Mouse (Mus musculus) limb, embryonic 15.5 days (tissue): Measurements from ENCODE around the gene Tmem108. TPM values are rescaled to one million over a fixed set of nuclear protein-coding genes. Genes with fewer than 3 reads are reported as not detected.
"Not testable (repeated sequence)": the region's sequence is repeated elsewhere in the genome, so short reads cannot be mapped to it uniquely, and the experiment has no call there.

Experiments used
- ATAC-seq: fragments of 200-750 bp; cut with Nextera tagmentation; 2 replicates; pipeline ENCODE4 v1.8.0; 2017; ENCODE audit warnings: low read depth, moderate TSS enrichment; ENCODE audit not compliant: insufficient number of reproducible peaks, low FRiP score, low TSS enrichment
- H3K27ac ChIP-seq: fragments of 300-500 bp; sonication (generic); 2 replicates; pipeline ENCODE4 v1.5.1; 2015; ENCODE audit warnings: moderate library complexity, mild to moderate bottlenecking, inconsistent platforms
- H3K27me3 ChIP-seq: fragments of 300-500 bp; sonication (generic); 2 replicates; pipeline ENCODE4 v1.6.1; 2015; ENCODE audit warnings: inconsistent platforms
- H3K36me3 ChIP-seq: fragments of 300-500 bp; sonication (generic); 2 replicates; pipeline ENCODE4 v1.6.1; 2015; ENCODE audit warnings: inconsistent platforms
- H3K4me1 ChIP-seq: fragments of 300-500 bp; sonication (generic); 2 replicates; pipeline ENCODE4 v1.6.1; 2015; ENCODE audit warnings: inconsistent platforms
- H3K4me2 ChIP-seq: fragments of 300-500 bp; sonication (generic); 2 replicates; pipeline ENCODE4 v1.6.1; 2015; ENCODE audit warnings: mild to moderate bottlenecking, inconsistent platforms
- H3K4me3 ChIP-seq: fragments of 300-500 bp; sonication (generic); 2 replicates; pipeline ENCODE4 v1.5.1; 2015; ENCODE audit warnings: mild to moderate bottlenecking, inconsistent platforms
- H3K9ac ChIP-seq: fragments of 300-500 bp; sonication (generic); 2 replicates; pipeline ENCODE4 v1.6.1; 2015; ENCODE audit warnings: inconsistent platforms
- H3K9me3 ChIP-seq: fragments of 300-500 bp; sonication (generic); 2 replicates; pipeline ENCODE4 v1.6.1; 2016; ENCODE audit warnings: inconsistent platforms
- WGBS: fragments of 180-500 bp; shearing (Covaris S2); methylation state at CpG from one replicate; pipeline ENCODE4 v1.1.7; 2015; 5-methylcytosine and 5-hydroxymethylcytosine counted together
- polyA plus RNA-seq: library from polyadenylated mRNA; unstranded; fragments of >200 nt; fragmentation: Nextera tagmentation; extraction: Ambion mirVana; gene quantifications from 2 replicates; pipeline ENCODE4 v1.2.1, GENCODE M21; 2015

Tmem108 gene
- polyA plus RNA-seq, 1 experiment from 2014 or later, result 6.4 TPM

DNA sequence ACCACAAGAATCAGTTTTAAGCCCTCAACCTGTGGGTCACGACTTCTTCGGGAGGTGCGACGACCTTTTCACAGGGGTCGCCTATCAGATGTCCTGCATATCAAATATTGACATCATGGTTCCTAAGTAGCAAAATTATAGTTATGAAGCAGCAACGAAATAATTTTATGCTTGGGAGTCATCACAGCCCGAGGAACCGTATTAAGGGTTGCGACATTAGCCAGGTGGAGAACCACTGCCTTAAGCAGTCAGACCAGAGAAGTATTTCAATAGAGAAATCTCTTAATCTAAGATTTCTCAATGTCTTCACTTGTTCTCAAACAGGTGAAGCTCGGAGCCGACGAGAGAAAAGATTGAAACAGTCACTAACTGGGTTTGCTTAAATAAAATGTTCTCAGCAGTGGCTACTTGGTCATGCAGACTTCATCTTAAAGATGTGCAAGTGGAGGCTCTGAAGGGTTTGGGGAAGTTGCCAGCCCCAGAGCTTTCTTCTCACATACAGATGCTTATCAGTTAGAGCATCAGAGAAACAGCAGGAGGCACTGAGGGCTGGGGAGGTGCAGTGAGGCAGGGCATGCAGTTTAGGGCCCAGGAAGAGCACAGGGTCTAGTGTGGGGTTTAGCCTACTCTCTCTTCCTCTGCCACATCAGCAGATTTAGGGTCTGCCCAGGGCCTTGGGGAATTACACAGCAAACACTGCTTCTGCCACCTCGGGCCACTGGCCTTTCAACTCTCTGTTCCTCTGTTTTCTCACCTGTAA is 85.7 kb downstream of the Tmem108 start:
- WGBS, result 82% methylated on average over 13 of the region's 13 CpGs

GRCm38 (mm10) chr9:103672881-103673280 is 88.8 kb downstream of the Tmem108 start:
- no peak overlapping the region for H3K4me3 ChIP-seq
- H3K27ac ChIP-seq, result no peak overlapping the region
- no peaks in the 10 kb centered on the region for H3K9me3 ChIP-seq
- no peaks in the 10 kb centered on the region for H3K36me3 ChIP-seq
- H3K9ac ChIP-seq, result no peak overlapping the region
- H3K4me1 ChIP-seq, result no peaks in the 10 kb centered on the region
- H3K4me2 ChIP-seq, result no peak overlapping the region
- 90% methylated on average over 4 of the region's 4 CpGs for WGBS
- no peak for ATAC-seq
- H3K27me3 ChIP-seq, result no peaks in the 10 kb centered on the region

More for the DNA sequence above, 85.7 kb downstream of the Tmem108 start:
- Histone ChIP-seq H3K4me2 (no peak overlapping the region), H3K9me3 (no peaks in the 10 kb centered on the region), H3K36me3 (no peaks in the 10 kb centered on the region), H3K4me1 (peaks cover 11% of the 10 kb centered on the region), H3K27me3 (no peaks in the 10 kb centered on the region), H3K27ac (no peak overlapping the region), H3K4me3 (no peak overlapping the region), H3K9ac (no peak overlapping the region)
- no peak for ATAC-seq

DNA sequence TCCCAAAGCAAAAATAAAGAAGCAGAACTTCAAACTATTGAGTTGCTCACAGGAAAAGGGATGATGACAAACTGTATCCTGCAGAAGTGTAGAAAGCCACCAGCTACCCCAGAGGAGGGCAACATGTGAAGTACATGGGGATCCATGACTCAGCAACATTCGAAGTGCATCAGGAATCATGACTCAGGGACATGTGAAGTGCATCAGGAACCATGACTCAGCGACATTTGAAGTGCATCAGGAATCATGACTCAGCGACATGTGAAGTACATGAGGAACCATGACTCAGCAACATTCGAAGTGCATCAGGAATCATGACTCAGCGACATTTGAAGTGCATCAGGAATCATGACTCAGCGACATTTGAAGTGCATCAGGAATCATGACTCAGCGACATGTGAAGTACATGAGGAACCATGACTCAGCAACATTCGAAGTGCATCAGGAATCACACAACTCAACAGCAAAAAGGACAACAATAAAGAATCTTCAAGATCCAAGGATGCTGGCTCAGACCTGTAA is 91.0 kb downstream of the Tmem108 start:
- not testable (repeated sequence) for ATAC-seq, H3K4me2 ChIP-seq, H3K27ac ChIP-seq, H3K4me1 ChIP-seq, H3K27me3 ChIP-seq, H3K9me3 ChIP-seq, H3K4me3 ChIP-seq, H3K36me3 ChIP-seq, H3K9ac ChIP-seq
- 96% methylated on average over 8 of the region's 8 CpGs for WGBS

DNA sequence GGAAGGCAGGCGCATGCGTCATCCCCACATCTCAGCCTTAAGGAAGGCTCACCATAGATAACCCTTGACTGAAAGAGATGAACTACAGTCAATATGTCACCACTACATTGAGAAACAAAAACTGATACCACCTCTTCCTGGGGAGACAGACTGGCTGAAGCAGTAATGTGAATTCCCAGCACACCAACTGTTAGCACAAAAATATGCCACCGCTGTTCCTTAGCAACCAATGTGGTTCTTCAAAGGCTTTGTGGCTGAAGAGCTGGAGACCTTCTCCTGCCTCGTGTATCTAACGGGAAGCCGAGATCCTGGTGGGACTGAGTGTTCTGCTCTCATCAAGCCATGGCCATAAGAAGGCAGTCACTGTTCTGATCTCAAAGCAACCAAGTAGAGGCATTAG is 92.8 kb downstream of the Tmem108 start:
- no peak overlapping the region for H3K27ac ChIP-seq
- H3K4me1 ChIP-seq, result no peaks in the 10 kb centered on the region
- no peaks in the 10 kb centered on the region for H3K36me3 ChIP-seq
- H3K4me3 ChIP-seq, result no peak overlapping the region
- H3K9me3 ChIP-seq, result no peaks in the 10 kb centered on the region
- H3K27me3 ChIP-seq, result no peaks in the 10 kb centered on the region
- no peak for ATAC-seq
- whole genome bisulfite sequencing, result 80% methylated on average over 6 of the region's 6 CpGs
- no peak overlapping the region for H3K9ac ChIP-seq
- H3K4me2 ChIP-seq, result no peak overlapping the region

DNA sequence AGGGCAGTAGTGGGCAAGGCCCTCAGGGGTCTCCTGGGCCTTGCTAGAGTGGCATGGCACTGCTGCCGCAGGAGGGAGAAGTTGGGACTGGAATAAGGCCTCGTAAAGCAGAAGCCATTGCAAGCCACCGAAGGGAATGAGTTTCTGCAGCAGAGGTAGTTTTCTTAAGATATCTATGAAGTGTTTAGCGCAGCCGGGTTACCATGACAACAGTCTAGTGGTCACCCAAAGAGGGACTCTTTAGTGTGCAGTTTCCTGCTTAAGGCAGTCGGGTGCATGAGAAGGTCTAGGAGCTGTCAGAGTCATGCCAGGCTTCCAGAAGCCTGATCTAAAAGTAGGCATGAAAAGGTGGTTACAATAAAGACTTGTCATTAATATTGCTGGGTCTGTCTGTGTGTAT is 95.8 kb downstream of the Tmem108 start:
- Histone ChIP-seq H3K4me3 (no peak overlapping the region), H3K4me2 (no peak overlapping the region), H3K27ac (no peak overlapping the region), H3K9me3 (no peaks in the 10 kb centered on the region), H3K4me1 (no peaks in the 10 kb centered on the region), H3K36me3 (no peaks in the 10 kb centered on the region), H3K9ac (no peak overlapping the region), H3K27me3 (no peaks in the 10 kb centered on the region)
- WGBS, result 69% methylated on average over 6 of the region's 6 CpGs
- ATAC-seq, result no peak

- H3K4me3 ChIP-seq, result no peak overlapping the region
- ATAC-seq, result no peak
- no peaks in the 10 kb centered on the region for H3K4me1 ChIP-seq
- no peak overlapping the region for H3K27ac ChIP-seq
- 76% methylated on average over 11 of the region's 11 CpGs for WGBS
- no peaks in the 10 kb centered on the region for H3K9me3 ChIP-seq
- H3K9ac ChIP-seq, result no peak overlapping the region
- H3K4me2 ChIP-seq, result no peak overlapping the region
- no peaks in the 10 kb centered on the region for H3K36me3 ChIP-seq
- no peaks in the 10 kb centered on the region for H3K27me3 ChIP-seq
These were observed 97.5 kb downstream of the Tmem108 start for GRCm38 (mm10) chr9:103664151-103664550.

DNA sequence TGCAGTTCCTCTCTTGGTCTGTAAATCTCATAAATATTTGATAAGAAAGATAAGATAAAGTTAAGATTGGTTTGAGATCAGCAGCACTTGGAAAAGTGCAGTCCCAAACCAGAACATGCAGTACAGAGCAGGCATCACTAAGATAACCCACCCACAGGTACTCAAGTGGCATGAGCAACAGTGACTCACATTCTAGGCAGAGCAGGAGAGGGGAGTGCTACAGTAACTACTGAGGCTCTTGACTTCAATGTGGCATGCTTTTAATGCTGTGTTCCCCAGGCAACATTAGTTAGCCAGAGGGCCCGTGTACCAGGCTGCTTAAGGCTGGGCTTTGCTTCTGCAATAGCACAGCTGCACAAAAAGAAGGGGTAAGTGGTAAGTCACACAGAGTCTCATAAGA is 99.8 kb downstream of the Tmem108 start:
- H3K4me2 ChIP-seq, result no peak overlapping the region
- no peaks in the 10 kb centered on the region for H3K36me3 ChIP-seq
- no peak overlapping the region for H3K27ac ChIP-seq
- no peak for ATAC-seq
- peaks cover 14% of the 10 kb centered on the region for H3K4me1 ChIP-seq
- H3K27me3 ChIP-seq, result no peaks in the 10 kb centered on the region
- H3K9me3 ChIP-seq, result no peaks in the 10 kb centered on the region
- H3K4me3 ChIP-seq, result no peak overlapping the region
- H3K9ac ChIP-seq, result no peak overlapping the region
- 64% methylated on average over 1 of the region's 1 CpGs for WGBS

DNA sequence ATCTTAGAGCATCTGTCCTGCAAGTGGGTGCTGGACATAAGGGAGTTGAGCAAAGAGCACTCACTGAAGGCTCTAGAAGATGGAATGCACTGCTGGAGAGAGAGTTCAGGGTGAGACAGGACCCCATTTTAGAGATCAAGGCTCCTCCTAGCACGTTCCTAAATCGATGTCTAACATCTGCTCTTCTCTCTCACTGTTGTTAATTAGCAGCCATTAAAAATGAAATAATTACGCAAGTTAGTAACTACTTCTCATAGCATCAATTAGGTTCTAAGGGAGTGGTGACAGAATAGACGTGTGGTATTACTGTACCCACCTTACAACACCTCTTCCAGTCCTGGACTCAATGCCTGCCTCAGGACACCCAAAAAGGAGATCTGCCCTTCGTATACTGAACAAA is 103.7 kb downstream of the Tmem108 start:
- Histone ChIP-seq H3K4me3 (no peak overlapping the region), H3K27ac (no peak overlapping the region), H3K9me3 (no peaks in the 10 kb centered on the region), H3K27me3 (no peaks in the 10 kb centered on the region), H3K9ac (no peak overlapping the region), H3K4me2 (no peak overlapping the region), H3K4me1 (peaks cover 33% of the 10 kb centered on the region), H3K36me3 (no peaks in the 10 kb centered on the region)
- no peak for ATAC-seq
- 57% methylated on average over 5 of the region's 5 CpGs for WGBS

GRCm38 (mm10) chr9:103657183-103657975 is 104.3 kb downstream of the Tmem108 start:
- no peak overlapping the region for H3K9ac ChIP-seq
- H3K4me3 ChIP-seq, result no peak overlapping the region
- H3K4me1 ChIP-seq, result peaks cover 35% of the 10 kb centered on the region
- H3K4me2 ChIP-seq, result no peak overlapping the region
- H3K27ac ChIP-seq, result peak overlapping the region; percentile 33; the same call in 1 of the 2 replicates
- H3K9me3 ChIP-seq, result no peaks in the 10 kb centered on the region
- ATAC-seq, result 0 out of 2 replicates have a peak, but pooled peaks have one; percentile 31
- 36% methylated on average over 13 of the region's 13 CpGs for WGBS
- H3K27me3 ChIP-seq, result no peaks in the 10 kb centered on the region
- no peaks in the 10 kb centered on the region for H3K36me3 ChIP-seq

GRCm38 (mm10) chr9:103653995-103654587 is 107.5 kb downstream of the Tmem108 start:
- H3K4me1 ChIP-seq, result peaks cover 35% of the 10 kb centered on the region
- H3K4me2 ChIP-seq, result no peak overlapping the region
- H3K4me3 ChIP-seq, result no peak overlapping the region
- no peaks in the 10 kb centered on the region for H3K9me3 ChIP-seq
- H3K36me3 ChIP-seq, result no peaks in the 10 kb centered on the region
- H3K9ac ChIP-seq, result no peak overlapping the region
- H3K27ac ChIP-seq, result no peak overlapping the region
- ATAC-seq, result no peak
- no peaks in the 10 kb centered on the region for H3K27me3 ChIP-seq
- 10% methylated on average over 10 of the region's 10 CpGs for WGBS

GRCm38 (mm10) chr9:103652127-103652882 is 109.3 kb downstream of the Tmem108 start:
- no peak for ATAC-seq
- no peak overlapping the region for H3K9ac ChIP-seq
- no peak overlapping the region for H3K4me3 ChIP-seq
- no peak overlapping the region for H3K4me2 ChIP-seq
- H3K4me1 ChIP-seq, result peaks cover 26% of the 10 kb centered on the region
- H3K9me3 ChIP-seq, result no peaks in the 10 kb centered on the region
- H3K36me3 ChIP-seq, result no peaks in the 10 kb centered on the region
- 65% methylated on average over 8 of the region's 8 CpGs for WGBS
- H3K27me3 ChIP-seq, result no peaks in the 10 kb centered on the region
- no peak overlapping the region for H3K27ac ChIP-seq
